Mouse (Mus musculus): ENCODE measurements at regions not wholly inside any gene's neighbourhood (a gene's known extent, or its start where the extent isn't known, plus 50 kb on each side); places are given as distances from the start of the nearest gene placed in this dataset.

DNA sequence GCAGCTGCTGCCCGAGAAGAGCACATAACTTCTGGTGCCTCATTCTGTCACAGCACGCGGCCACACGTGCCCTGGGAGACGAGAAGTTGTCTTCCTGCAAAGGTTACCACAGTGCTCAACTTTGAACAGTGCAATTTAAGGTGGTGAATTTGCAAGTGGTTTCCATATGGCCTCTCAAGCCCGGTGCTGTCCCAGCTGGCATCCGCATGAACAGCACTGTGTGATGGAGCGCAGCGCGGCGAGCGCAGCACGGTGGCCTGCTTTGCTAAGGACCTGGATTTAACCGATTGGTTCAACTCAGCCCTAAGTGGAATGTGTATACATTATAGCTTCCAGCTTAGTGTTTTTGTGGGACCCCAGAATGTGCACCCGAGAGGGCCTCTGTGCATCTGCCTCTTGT, 89.6 kb upstream of the Arglu1 start:
- 88% methylated on average over 15 of the region's 15 CpGs for WGBS
- no peaks in the 10 kb centered on the region for H3K9me3 ChIP-seq (replicated peaks; ENCODE audit: control insufficient read depth, low read length)
- H3K9ac ChIP-seq (ENCODE audit: low read length): no peak overlapping the region
- H3K4me2 ChIP-seq (ENCODE audit: low read depth, low read length): no peak overlapping the region
- ATAC-seq (replicated peaks; ENCODE audit: extremely low read depth, insufficient read depth, low FRiP score): no peak
- no peaks in the 10 kb centered on the region for H3K36me3 ChIP-seq (ENCODE audit: control insufficient read depth, insufficient read depth)
- H3K27me3 ChIP-seq (ENCODE audit: control insufficient read depth, insufficient read depth, low read length): no peaks in the 10 kb centered on the region
- H3K4me3 ChIP-seq (ENCODE audit: low read length): no peak overlapping the region
- H3K27ac ChIP-seq (ENCODE audit: low read length): no peak overlapping the region
- H3K4me1 ChIP-seq (ENCODE audit: control insufficient read depth, insufficient read depth, low read length): no peaks in the 10 kb centered on the region

DNA sequence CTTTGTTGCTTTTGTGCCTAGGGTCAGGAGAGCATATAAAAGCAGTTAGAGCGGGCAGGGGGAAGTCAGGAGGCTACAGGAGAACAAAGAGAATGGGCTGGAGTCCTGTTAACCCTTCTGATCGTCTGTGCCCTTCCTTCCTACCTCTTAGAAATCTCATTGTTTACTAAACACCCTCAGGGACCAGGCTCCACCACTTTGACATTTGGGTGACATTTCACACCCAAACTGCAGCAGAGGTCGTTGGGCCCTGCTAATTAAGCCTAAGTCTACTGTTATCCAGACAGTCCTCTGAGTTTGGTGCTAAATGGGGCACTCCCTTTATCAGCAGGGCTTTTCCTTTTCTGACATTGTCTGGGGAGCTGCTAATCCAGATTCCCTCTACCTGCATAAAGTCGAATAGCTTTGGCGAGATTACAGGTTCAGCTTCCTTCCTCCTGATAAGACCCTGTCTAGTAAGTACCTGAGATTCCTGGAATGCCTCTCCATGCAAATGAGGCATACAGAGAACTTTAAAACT, 84.2 kb upstream of the Arglu1 start:
- H3K9me3 ChIP-seq (replicated peaks; ENCODE audit: control insufficient read depth, low read length): no peaks in the 10 kb centered on the region
- H3K36me3 ChIP-seq (ENCODE audit: control insufficient read depth, insufficient read depth): no peaks in the 10 kb centered on the region
- WGBS: 25% methylated on average over 5 of the region's 5 CpGs
- H3K4me3 ChIP-seq (ENCODE audit: low read length): no peak overlapping the region
- H3K27me3 ChIP-seq (ENCODE audit: control insufficient read depth, insufficient read depth, low read length): no peaks in the 10 kb centered on the region
- H3K27ac ChIP-seq (ENCODE audit: low read length): no peak overlapping the region
- no peaks in the 10 kb centered on the region; the same call in 1 of the 2 replicates for H3K4me1 ChIP-seq (ENCODE audit: control insufficient read depth, insufficient read depth, low read length)
- H3K9ac ChIP-seq (ENCODE audit: low read length): no peak overlapping the region
- no peak for ATAC-seq (replicated peaks; ENCODE audit: extremely low read depth, insufficient read depth, low FRiP score)
- H3K4me2 ChIP-seq (ENCODE audit: low read depth, low read length): no peak overlapping the region

DNA sequence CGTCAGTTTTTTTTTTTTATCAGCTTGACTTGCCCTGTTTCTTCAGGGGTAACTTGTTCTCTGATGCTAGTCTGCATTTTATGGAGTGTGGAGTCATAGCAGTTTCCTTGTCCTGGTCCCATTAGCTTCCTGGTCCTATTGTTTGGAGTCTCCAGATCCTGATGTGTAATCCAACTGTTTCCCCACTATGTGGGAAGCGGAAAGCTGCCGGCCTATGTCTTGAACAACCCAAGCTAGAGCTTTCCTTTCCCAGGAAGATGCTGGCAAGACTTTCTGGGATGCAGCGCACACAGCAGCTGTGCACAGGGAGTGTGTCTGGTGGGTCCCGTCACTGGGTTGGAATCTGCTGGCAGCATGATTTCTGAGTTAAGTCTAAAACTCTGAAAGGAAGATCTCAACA, 82.1 kb upstream of the Arglu1 start:
- 58% methylated on average over 5 of the region's 5 CpGs for WGBS
- no peaks in the 10 kb centered on the region for H3K27me3 ChIP-seq (ENCODE audit: control insufficient read depth, insufficient read depth, low read length)
- no peak for ATAC-seq (replicated peaks; ENCODE audit: extremely low read depth, insufficient read depth, low FRiP score)
- H3K4me3 ChIP-seq (ENCODE audit: low read length): no peak overlapping the region
- H3K27ac ChIP-seq (ENCODE audit: low read length): no peak overlapping the region; the same call in 1 of the 2 replicates
- no peaks in the 10 kb centered on the region for H3K36me3 ChIP-seq (ENCODE audit: control insufficient read depth, insufficient read depth)
- no peak overlapping the region for H3K9ac ChIP-seq (ENCODE audit: low read length)
- H3K4me2 ChIP-seq (ENCODE audit: low read depth, low read length): no peak overlapping the region
- H3K9me3 ChIP-seq (replicated peaks; ENCODE audit: control insufficient read depth, low read length): no peaks in the 10 kb centered on the region
- H3K4me1 ChIP-seq (ENCODE audit: control insufficient read depth, insufficient read depth, low read length): no peaks in the 10 kb centered on the region; the same call in 1 of the 2 replicates

DNA sequence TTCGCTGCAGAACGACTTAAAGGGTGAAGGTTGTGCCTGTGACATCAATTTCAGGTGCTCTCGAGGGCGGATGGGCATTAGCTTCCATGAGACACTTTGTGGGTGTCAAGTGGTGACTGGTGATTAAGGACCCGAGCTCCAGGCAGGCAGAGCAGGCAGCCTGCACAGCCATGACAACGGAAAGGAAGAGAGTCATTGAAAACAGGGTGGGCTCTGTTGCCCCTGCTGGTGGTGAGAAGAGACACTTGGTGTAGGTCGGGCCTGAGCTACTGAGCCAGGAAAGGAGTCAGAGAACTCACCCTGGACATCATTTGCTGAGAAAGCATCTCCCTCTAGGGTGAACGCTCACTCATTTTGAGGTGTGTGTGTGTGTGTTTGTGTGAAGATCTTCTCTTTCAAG, 80.1 kb upstream of the Arglu1 start:
- H3K4me3 ChIP-seq (ENCODE audit: low read length): no peak overlapping the region
- no peak overlapping the region for H3K9ac ChIP-seq (ENCODE audit: low read length)
- H3K27me3 ChIP-seq (ENCODE audit: control insufficient read depth, insufficient read depth, low read length): no peaks in the 10 kb centered on the region
- H3K9me3 ChIP-seq (replicated peaks; ENCODE audit: control insufficient read depth, low read length): no peaks in the 10 kb centered on the region
- H3K36me3 ChIP-seq (ENCODE audit: control insufficient read depth, insufficient read depth): no peaks in the 10 kb centered on the region
- H3K4me2 ChIP-seq (ENCODE audit: low read depth, low read length): no peak overlapping the region
- ATAC-seq (replicated peaks; ENCODE audit: extremely low read depth, insufficient read depth, low FRiP score): no peak
- 66% methylated on average over 8 of the region's 8 CpGs for WGBS
- H3K27ac ChIP-seq (ENCODE audit: low read length): no peak overlapping the region
- no peaks in the 10 kb centered on the region; the same call in 1 of the 2 replicates for H3K4me1 ChIP-seq (ENCODE audit: control insufficient read depth, insufficient read depth, low read length)

DNA sequence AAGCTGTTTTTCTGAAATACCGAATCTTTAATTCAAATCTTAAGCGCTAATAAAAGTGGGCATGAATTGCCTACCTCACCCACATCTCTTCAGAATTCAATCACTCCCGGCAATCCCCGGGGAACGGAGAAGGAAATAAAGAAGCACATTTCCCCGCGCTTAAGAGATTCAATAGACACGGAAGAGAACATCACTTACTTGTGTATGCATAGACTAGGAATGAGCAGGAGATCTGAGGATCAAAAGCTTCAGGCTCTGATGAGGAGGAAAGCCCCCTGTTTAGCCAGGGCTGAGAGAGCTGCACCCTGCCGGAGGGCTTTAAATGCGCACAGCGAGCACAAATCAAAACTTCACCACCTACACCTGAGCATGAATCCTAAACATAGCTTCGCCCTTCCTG, 72.0 kb upstream of the Arglu1 start:
- H3K4me2 ChIP-seq (ENCODE audit: low read depth, low read length): no peak overlapping the region
- no peak for ATAC-seq (replicated peaks; ENCODE audit: extremely low read depth, insufficient read depth, low FRiP score)
- H3K9ac ChIP-seq (ENCODE audit: low read length): no peak overlapping the region
- H3K9me3 ChIP-seq (replicated peaks; ENCODE audit: control insufficient read depth, low read length): no peaks in the 10 kb centered on the region
- WGBS: 84% methylated on average over 12 of the region's 12 CpGs
- H3K27me3 ChIP-seq (ENCODE audit: control insufficient read depth, insufficient read depth, low read length): no peaks in the 10 kb centered on the region
- H3K36me3 ChIP-seq (ENCODE audit: control insufficient read depth, insufficient read depth): no peaks in the 10 kb centered on the region
- no peak overlapping the region for H3K27ac ChIP-seq (ENCODE audit: low read length)
- H3K4me3 ChIP-seq (ENCODE audit: low read length): no peak overlapping the region
- no peaks in the 10 kb centered on the region for H3K4me1 ChIP-seq (ENCODE audit: control insufficient read depth, insufficient read depth, low read length)

DNA sequence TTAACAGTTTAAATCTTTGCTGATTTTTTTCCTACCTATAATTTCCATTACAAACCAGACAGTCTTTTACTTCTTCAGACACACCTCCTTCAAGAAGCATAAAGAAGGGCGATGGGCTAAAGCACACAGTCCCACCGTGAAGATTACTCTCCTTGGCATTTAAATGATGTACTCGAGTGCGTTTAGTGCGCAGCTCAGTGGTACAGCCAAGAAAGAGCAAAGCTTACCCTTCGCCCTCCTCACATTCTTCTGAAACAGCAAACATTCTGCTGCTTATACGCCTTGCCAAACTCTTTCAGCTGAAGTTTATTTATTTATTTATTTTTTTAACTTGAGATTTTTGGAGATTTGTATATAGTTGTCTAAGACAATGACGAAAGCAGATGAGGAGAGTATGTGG, 68.0 kb upstream of the Arglu1 start:
- H3K27me3 ChIP-seq (ENCODE audit: control insufficient read depth, insufficient read depth, low read length): no peaks in the 10 kb centered on the region
- H3K4me1 ChIP-seq (ENCODE audit: control insufficient read depth, insufficient read depth, low read length): no peaks in the 10 kb centered on the region
- H3K27ac ChIP-seq (ENCODE audit: low read length): no peak overlapping the region
- no peak overlapping the region for H3K9ac ChIP-seq (ENCODE audit: low read length)
- WGBS: 77% methylated on average over 8 of the region's 8 CpGs
- H3K9me3 ChIP-seq (replicated peaks; ENCODE audit: control insufficient read depth, low read length): no peaks in the 10 kb centered on the region
- no peak for ATAC-seq (replicated peaks; ENCODE audit: extremely low read depth, insufficient read depth, low FRiP score)
- H3K4me3 ChIP-seq (ENCODE audit: low read length): no peak overlapping the region
- no peaks in the 10 kb centered on the region for H3K36me3 ChIP-seq (ENCODE audit: control insufficient read depth, insufficient read depth)
- H3K4me2 ChIP-seq (ENCODE audit: low read depth, low read length): no peak overlapping the region

DNA sequence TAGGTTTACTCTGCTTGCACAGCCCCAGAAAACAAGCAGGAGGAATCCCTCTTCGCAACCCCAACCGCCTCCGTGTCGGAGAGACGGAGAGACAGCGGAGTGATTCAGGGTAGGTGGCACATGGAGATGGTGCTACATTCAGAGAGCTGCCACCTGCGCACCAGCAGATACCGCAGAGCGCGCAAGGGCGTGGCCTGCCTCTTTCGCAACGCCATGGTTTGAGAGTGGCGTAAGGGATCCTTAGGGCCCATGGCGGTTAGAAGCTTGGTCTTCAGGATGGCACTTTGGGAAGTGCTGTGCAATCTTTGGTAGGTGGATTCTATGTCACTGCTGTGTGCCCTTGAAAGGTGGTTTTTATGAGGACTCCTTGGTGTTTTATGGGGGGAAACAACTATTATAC, 60.9 kb upstream of the Arglu1 start:
- Histone ChIP-seq H3K4me1 (ENCODE audit: control insufficient read depth, insufficient read depth, low read length) (no peaks in the 10 kb centered on the region), H3K36me3 (ENCODE audit: control insufficient read depth, insufficient read depth) (no peaks in the 10 kb centered on the region), H3K4me2 (ENCODE audit: low read depth, low read length) (no peak overlapping the region), H3K27ac (ENCODE audit: low read length) (no peak overlapping the region), H3K9ac (ENCODE audit: low read length) (no peak overlapping the region), H3K4me3 (ENCODE audit: low read length) (no peak overlapping the region), H3K9me3 (replicated peaks; ENCODE audit: control insufficient read depth, low read length) (no peaks in the 10 kb centered on the region), H3K27me3 (ENCODE audit: control insufficient read depth, insufficient read depth, low read length) (no peaks in the 10 kb centered on the region)
- ATAC-seq (replicated peaks; ENCODE audit: extremely low read depth, insufficient read depth, low FRiP score): no peak
- WGBS: 84% methylated on average over 15 of the region's 15 CpGs

DNA sequence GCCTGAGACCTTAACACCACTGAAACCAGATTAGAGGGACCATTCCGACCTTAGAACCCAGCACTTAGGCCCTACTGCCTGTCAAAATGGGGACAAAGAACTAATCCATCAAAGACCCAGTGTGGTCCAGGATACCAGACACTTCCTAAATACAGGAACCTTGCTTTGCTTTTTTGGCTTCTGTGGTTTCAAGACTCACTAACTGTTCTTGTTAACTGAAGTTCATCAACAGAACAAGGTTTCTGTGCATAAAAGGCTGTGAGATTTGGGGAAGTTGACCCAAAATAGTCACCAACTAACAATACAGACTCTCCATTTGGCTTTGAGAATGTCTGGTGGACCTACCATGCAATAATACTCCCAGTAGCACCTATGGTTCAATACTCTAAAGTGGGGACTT, 56.4 kb upstream of the Arglu1 start:
- no peaks in the 10 kb centered on the region for H3K27me3 ChIP-seq (ENCODE audit: control insufficient read depth, insufficient read depth, low read length)
- no peak overlapping the region for H3K4me2 ChIP-seq (ENCODE audit: low read depth, low read length)
- H3K36me3 ChIP-seq (ENCODE audit: control insufficient read depth, insufficient read depth): no peaks in the 10 kb centered on the region
- ATAC-seq (replicated peaks; ENCODE audit: extremely low read depth, insufficient read depth, low FRiP score): no peak
- H3K9ac ChIP-seq (ENCODE audit: low read length): no peak overlapping the region
- H3K4me1 ChIP-seq (ENCODE audit: control insufficient read depth, insufficient read depth, low read length): no peaks in the 10 kb centered on the region
- no peaks in the 10 kb centered on the region for H3K9me3 ChIP-seq (replicated peaks; ENCODE audit: control insufficient read depth, low read length)
- no peak overlapping the region for H3K27ac ChIP-seq (ENCODE audit: low read length)
- no peak overlapping the region for H3K4me3 ChIP-seq (ENCODE audit: low read length)
- 65% methylated on average over 1 of the region's 1 CpGs for WGBS

DNA sequence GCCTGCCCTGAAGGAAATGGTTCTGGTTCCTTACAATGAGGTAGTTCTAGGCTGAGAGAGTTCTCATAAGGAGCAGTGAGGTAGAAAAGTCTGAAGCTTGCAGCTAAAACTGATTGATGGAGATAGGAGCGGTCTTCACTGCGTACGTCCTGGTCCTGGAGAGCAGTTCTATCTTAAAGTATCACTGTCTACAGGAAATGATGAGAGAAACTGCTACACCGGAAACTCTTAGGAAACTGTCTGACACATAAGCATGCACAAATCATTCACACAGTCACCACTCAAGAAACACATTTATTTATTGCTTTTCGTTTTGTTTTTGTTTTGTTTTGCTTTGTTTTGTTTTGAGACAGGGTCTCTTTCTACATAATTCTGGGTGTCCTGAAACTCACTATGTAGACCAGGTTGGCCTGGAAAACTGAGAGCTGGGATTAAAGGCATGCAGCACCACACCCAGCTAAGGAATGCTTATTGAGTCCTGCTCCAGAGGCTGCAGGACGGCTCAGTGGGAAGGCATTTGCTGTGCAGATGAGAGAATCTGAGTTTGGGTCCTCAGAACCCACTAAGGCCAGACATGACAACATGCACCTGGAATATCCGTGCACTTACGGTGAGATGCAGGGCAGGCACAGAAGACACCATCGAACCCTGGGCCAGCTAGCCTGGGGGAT, 55.4 kb upstream of the Arglu1 start:
- H3K27ac ChIP-seq (ENCODE audit: low read length): no peak overlapping the region
- no peak for ATAC-seq (replicated peaks; ENCODE audit: extremely low read depth, insufficient read depth, low FRiP score)
- no peaks in the 10 kb centered on the region for H3K27me3 ChIP-seq (ENCODE audit: control insufficient read depth, insufficient read depth, low read length)
- H3K4me2 ChIP-seq (ENCODE audit: low read depth, low read length): no peak overlapping the region
- H3K9ac ChIP-seq (ENCODE audit: low read length): no peak overlapping the region
- no peaks in the 10 kb centered on the region for H3K4me1 ChIP-seq (ENCODE audit: control insufficient read depth, insufficient read depth, low read length)
- 68% methylated on average over 9 of the region's 9 CpGs for WGBS
- H3K36me3 ChIP-seq (ENCODE audit: control insufficient read depth, insufficient read depth): no peaks in the 10 kb centered on the region
- no peaks in the 10 kb centered on the region for H3K9me3 ChIP-seq (replicated peaks; ENCODE audit: control insufficient read depth, low read length)
- H3K4me3 ChIP-seq (ENCODE audit: low read length): no peak overlapping the region
